Mouse (Mus musculus) kidney, adult 11 months (tissue): ENCODE results near the gene Gjb1.

Source experiments
- DNase-seq: peaks from one replicate; pipeline ENCODE4 v3.0.0; 2022

The Gjb1 gene

GRCm38 (mm10) chrX:101418946-101419724, 43.0 kb downstream of the Gjb1 start:
- peak; percentile 66 for DNase-seq

DNA sequence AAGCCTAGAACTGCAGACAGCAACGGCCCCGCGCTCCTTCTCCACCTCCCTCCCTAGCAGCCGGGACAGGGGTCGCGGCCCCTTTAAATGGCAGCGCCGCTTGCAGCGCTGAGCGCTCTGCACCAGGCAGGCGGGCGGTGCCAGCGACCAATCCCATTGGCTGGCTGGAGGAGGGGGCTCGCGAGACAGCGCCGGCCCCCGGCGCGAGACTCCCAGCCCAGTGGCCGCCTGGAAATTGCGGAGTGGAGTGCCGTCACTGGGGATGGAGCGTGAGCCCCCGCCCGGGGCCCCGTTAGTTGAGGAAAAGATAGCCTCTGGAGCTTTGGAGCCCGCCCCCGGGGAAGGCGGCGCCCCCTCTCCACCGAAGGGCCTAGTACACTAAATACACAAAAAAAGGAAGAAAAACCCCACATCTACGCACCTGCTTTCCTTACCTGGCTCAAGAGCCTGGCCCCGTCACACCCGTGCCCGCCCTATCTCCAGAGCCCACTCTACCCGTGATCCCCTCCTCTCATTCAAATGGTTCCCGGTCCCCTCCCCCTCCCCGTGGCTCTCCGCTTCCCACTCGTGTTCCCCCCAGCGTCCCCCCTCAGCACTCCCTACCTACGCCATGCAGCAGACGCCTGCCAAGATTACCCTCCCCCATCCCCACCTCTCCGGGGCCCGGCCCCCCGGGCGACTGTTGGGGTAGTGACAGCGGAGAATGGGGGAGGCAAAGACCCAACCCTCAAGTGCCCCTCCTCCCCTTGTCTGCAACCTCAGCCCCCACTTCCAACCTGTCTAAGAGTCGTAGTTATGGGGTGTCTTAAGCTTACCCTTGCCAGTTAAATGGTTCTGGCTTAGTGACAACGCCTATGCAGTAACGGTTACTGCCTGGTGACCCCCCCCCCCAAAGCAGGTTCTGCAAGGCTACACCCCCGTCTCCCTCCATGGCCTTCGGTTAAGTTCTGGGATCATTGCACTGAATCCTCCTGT, 43.8 kb downstream of the Gjb1 start:
- DNase-seq, result peak; percentile 85

DNA sequence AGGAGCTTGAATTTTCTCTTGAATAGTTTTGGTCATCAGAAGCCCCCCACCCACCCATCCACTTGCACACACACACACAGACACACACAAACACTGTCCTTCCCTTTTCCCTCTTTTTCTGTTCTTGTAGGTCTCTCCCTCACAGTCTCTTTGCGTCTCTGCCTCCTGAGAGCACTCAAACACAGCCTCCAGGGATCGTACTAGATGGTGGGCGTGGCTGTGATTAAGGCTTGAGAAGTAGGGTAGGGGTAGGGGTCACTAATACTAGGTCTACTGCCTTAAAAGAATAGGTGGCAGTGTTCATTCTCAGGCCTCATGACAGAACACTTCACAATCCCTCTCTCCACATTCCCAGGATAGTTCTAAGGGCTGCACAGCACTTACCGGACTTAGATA, 44.5 kb downstream of the Gjb1 start, which contains the start of gene Zmym3:
Zmym3 (minus strand) TSS at position 150 of the 396 bp plus-strand sequence.
- DNase-seq, result no peak

GRCm38 (mm10) chrX:101423462-101423861, 47.3 kb downstream of the Gjb1 start:
- DNase-seq, result no peak

- peak; percentile 21 for DNase-seq
These were observed 51.6 kb downstream of the Gjb1 start for GRCm38 (mm10) chrX:101427774-101428173.

- no peak for DNase-seq
These were observed 52.6 kb downstream of the Gjb1 start for GRCm38 (mm10) chrX:101428785-101429141.

- peak; percentile 90 for DNase-seq
These were observed 53.2 kb downstream of the Gjb1 start, which contains the start of gene Nono for GRCm38 (mm10) chrX:101429142-101429949. TSS of gene Nono (plus strand) at chrX:101429318.

DNA sequence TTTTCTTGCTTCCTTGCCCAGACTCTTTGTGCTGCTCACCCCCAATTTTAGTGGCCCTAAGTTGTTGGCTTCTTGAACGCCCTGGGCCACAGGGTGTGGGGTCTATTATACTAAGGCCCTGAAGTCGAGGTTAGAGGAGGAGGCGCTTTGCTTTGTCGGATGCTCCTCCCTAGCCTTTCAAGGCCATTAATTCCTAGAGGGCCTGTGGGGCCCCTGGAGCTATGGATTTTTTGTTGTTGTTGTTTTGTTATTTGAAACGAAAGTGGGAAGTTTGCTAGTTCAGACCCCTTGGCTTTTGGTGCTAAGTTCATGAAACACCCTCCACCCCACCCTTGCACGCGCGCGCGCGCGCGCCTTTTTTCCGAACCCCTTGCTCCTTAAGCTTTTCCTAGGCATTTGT, 53.8 kb downstream of the Gjb1 start:
- no peak for DNase-seq
